Mouse (Mus musculus) ovary, adult 2 months (tissue): ENCODE data around the gene Dcaf11. TPM values are rescaled to one million over a fixed set of nuclear protein-coding genes. Genes with fewer than 3 reads are reported as not detected.

Experiments used
- polyA plus RNA-seq: library from polyadenylated mRNA; depleted of rRNA; stranded (reverse); fragments of >200 nt; gene quantifications from 2 replicates; pipeline ENCODE4 v1.2.3, GENCODE M21; 2012; rRNA removed

Dcaf11 gene
- 107 and 112 TPM in 2 replicates for polyA plus RNA-seq

DNA sequence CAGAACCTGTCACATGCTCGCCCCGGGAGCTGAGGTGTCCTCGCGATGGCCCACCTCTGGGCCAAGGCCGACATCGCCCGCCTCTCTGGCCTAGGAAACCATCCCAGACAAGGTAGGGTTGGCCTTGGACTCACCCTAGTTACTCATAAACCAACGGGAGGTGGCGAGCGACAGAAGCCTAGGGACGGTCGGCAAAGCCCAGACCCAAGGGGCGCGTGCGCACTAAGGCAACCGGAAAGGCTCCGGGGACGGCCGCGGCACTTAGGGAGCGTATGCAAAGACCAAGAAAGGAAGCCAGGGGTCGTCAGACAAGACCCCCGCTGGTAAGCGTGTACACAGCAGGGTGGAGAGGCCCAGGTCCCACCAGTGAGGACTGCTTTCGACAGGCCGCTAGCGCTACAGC lies at the start of gene Dcaf11:
Gene Dcaf11, plus strand, starts transcription at position 208 of the 403 bp plus-strand sequence.

DNA sequence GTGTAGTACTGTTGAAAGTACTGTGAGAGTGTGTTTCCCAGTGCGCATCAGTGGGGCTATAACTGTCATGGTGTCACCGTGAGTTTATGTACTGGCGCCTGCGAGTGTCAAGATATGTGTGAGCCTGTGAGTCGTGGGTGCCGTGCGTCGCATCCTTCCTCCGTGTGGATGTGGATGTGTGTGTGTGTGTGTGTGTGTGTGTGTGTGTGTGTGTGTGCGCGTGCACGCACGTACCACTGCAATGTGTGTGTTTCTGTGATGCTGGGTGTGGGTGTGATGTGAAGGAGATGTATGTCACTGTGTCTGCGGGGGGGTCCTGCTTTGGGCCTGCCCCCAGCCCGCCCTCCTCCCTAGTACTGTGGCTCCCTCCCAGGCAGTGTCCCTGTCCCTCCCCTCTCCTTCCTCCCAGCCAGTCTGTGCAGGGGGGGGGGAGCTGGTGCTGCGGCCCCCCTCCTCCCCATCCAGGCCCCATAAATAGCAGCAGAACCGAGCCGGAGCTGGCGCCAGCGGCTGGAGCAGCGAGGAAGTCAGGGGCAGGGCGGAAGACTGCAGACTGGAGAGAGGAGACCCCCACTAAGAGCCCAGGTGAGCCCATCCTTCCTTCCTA lies 49.6 kb upstream of the Dcaf11 start, which contains the start of gene Cpne6:
Gene Cpne6, plus strand, starts transcription at position 321 of the 607 bp plus-strand sequence.

GRCm38 (mm10) chr14:55524785-55525184 lies 35.0 kb upstream of the Dcaf11 start, which contains the start of gene Nrl:
Gene Nrl (minus strand): TSS chr14:55524981.

GRCm38 (mm10) chr14:55540067-55540786 lies 19.6 kb upstream of the Dcaf11 start, which contains the start of gene Pck2:
Gene Pck2 (plus strand): TSS chr14:55540266.

DNA sequence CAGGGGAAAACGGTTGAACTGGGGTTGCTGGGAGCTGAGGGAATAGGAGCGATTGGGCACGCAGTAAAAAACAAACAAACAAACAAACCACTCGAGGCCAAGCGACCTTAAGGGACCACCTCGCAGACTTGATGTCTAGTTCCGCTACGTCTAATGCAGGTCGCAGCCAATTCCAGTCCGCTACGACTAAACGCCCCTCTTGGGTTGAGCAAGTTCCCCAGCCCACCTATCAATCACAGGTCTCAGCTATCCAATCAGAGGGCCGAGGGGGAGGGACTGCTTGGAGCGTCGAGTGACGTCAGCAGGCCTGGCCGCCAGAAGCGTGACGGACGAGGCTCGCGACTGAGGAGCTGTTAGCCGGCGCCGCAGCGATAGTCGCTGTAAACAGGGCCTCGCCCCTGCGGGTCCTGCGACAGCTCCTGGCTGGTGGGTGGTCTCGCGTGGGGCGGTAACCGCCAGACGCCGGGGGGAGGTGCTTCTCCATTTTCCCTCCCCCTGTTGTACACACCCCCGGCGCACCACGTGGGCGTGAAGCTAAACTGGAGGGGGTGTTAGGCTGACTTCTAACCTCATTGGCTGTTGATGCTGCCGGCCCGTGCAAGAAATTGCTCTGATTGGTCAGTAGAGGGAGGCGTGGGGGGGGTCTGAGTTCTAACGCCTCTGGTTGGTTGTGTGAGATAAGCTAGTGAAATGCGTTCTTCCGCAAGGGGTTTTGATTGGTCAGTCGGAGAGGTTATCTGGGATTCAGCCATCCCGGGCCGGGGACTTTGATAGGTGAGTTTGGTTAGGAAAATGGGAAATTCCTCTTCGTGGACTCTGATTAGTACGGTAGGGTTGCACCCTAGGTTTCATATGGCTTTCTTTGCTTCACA lies 632 bp downstream of the Dcaf11 start, which contains the start of gene A730061H03Rik:
Gene A730061H03Rik, minus strand, starts transcription at position 205 of the 872 bp plus-strand sequence.

GRCm38 (mm10) chr14:55575302-55575701 lies 15.5 kb downstream of the Dcaf11 start, which contains the start of gene Fitm1:
Gene Fitm1 (plus strand): TSS chr14:55575617.

DNA sequence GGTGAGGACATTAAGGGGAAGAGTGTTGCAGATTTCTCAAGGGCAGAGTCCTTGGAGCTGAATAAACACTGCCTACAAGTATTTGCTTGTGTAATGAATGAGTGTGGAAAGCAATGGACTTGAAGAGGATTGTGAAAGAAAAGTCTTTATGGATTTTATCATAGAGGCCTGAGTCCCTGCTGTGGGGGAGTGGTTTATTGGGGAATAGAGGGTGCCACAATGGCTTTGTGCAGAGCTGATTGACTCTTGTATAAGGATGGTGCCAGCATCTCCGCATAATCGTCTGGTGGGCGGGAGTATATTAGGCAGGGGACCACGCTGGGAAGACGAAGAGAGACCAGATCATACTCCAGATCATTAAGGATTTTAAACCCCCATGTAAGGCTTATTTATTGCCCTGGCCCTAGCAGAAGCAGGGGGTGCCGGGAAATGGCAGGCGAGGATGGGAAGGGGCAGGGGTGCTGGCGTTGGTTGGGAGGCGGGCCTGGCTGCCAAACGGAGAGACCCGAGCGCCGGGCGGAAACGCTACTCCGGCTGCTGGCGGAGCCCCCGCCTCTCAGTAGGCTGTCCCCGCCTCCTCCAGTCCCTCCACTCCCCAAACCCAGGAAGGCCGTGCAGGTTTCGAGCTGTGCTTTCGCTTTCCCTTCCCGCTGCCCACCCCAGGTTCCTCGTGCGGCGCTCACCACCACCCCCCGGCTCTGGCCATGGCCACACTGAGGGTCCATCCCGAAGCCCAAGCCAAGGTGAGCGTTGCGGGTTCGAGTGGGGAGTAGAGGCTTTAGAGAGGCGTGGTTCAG lies 18.3 kb downstream of the Dcaf11 start, which contains the start of gene Psme1:
Gene Psme1, plus strand, starts transcription at position 253 of the 797 bp plus-strand sequence.

GRCm38 (mm10) chr14:55584702-55585565 lies 25.1 kb downstream of the Dcaf11 start, which contains the start of gene Emc9:
Gene Emc9 (minus strand): TSS chr14:55585302.

DNA sequence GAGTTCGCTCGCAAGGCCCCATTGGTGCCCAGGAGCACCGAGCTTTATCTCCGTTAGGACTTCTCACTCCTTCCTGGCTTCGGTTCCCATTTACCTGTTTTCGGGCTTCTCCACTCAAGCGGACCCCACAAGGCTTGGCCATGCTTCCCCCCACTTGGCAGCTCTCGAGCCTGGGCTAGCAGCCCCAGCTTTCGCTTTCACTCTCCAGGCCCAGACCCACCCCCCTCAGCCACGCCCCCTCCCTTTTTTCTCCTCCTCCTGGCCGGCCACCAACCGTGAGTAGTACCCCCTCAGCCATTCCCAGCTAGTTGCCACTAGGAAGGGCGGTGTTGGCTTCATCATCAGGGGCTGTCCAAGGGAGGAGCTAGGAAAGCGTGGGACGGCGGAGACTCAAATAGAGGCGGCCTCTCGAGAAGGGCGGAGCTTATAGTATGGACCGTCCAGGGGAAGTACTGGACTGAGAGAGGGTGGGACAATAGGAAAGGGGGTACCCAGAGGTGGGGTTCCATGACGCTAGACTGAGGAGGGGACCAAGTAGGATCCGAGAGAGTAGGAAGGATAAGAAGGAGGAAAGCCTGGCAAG lies 31.0 kb downstream of the Dcaf11 start, which contains the start of gene Psme2:
Gene Psme2, minus strand, starts transcription at position 366 of the 583 bp plus-strand sequence.

DNA sequence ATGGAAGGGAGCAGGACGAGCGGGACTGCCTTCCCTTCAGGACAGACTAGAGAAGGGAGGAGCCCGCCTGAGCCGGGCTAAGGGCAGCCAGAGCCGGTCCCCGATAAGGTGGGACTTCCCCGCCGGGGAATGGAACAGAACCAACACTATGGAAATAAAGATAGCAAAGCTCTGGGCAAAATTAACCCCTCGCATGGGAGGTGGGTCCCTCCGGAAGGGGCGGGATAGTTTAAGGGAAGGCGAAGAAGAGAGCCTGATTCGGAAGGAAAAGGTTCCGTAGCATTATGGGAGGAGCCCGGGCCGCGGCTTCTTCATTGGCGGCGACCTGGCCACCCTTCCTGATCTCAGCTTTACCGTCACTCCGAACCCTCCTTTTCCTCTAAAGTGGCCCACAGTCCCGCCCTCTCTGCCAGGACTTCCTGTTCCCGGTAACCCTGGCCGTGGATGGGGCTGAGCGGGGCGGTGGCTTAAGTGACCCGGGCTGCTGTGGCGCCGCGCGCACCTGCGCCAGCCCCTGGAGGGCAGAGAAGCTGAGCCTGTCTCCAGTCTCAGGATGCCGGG lies 31.6 kb downstream of the Dcaf11 start, which contains the start of gene Rnf31:
Gene Rnf31, plus strand, starts transcription at position 378 of the 561 bp plus-strand sequence.

GRCm38 (mm10) chr14:55603271-55603632 lies 43.4 kb downstream of the Dcaf11 start, which contains the start of gene Irf9:
Gene Irf9 (plus strand): TSS chr14:55603571.

GRCm38 (mm10) chr14:55617822-55618221 lies 58.0 kb downstream of the Dcaf11 start, which contains the start of gene Rec8:
Gene Rec8 (plus strand): TSS chr14:55618037.

Other genes with a start within 250 kb of the Dcaf11 start
- gene Dhrs4, start 81.2 kb upstream of the Dcaf11 start, polyA plus RNA-seq, result 33.2 and 44.9 TPM in 2 replicates
- gene Carmil3, start 69.4 kb upstream of the Dcaf11 start, polyA plus RNA-seq, result 30.9 and 45.4 TPM in 2 replicates
- 0.11 and 0.29 TPM in 2 replicates for gene Cpne6, start 49.6 kb upstream of the Dcaf11 start, polyA plus RNA-seq
- gene Nrl, start 35.0 kb upstream of the Dcaf11 start, polyA plus RNA-seq, result 0.25 and 0.51 TPM in 2 replicates
- gene Pck2, start 19.7 kb upstream of the Dcaf11 start, polyA plus RNA-seq, result 114 and 117 TPM in 2 replicates
- 1.3 and 2.9 TPM in 2 replicates for gene A730061H03Rik, start 400 bp downstream of the Dcaf11 start, polyA plus RNA-seq
- gene Fitm1, start 15.6 kb downstream of the Dcaf11 start, polyA plus RNA-seq, result 1.9 and 2.0 TPM in 2 replicates
- 58.3 and 96.0 TPM in 2 replicates for gene Psme1, start 18.1 kb downstream of the Dcaf11 start, polyA plus RNA-seq
- 19.9 and 28.3 TPM in 2 replicates for gene Emc9, start 25.3 kb downstream of the Dcaf11 start, polyA plus RNA-seq
- gene Psme2, start 31.1 kb downstream of the Dcaf11 start, polyA plus RNA-seq, result 46.8 and 51.0 TPM in 2 replicates
- gene Rnf31, start 31.7 kb downstream of the Dcaf11 start, polyA plus RNA-seq, result 42.3 and 49.7 TPM in 2 replicates
- 65.1 and 79.5 TPM in 2 replicates for gene Irf9, start 43.6 kb downstream of the Dcaf11 start, polyA plus RNA-seq
- 6.2 and 9.8 TPM in 2 replicates for gene Rec8, start 58.0 kb downstream of the Dcaf11 start, polyA plus RNA-seq
- 164 and 192 TPM in 2 replicates for gene Ipo4, start 76.0 kb downstream of the Dcaf11 start, polyA plus RNA-seq
- 26.7 and 33.9 TPM in 2 replicates for gene Gm49378, start 77.9 kb downstream of the Dcaf11 start, polyA plus RNA-seq
- 122 and 137 TPM in 2 replicates for gene Tm9sf1, start 83.8 kb downstream of the Dcaf11 start, polyA plus RNA-seq
- 0.90 and 1.4 TPM in 2 replicates for gene Tssk4, start 90.2 kb downstream of the Dcaf11 start, polyA plus RNA-seq
- 16.1 and 21.4 TPM in 2 replicates for gene Mdp1, start 100.5 kb downstream of the Dcaf11 start, polyA plus RNA-seq
- 13.6 and 17.9 TPM in 2 replicates for gene Gmpr2, start 111.9 kb downstream of the Dcaf11 start, polyA plus RNA-seq
- 199 and 293 TPM in 2 replicates for gene Nedd8, start 112.1 kb downstream of the Dcaf11 start, polyA plus RNA-seq
- 10.7 and 14.9 TPM in 2 replicates for gene Tinf2, start 121.8 kb downstream of the Dcaf11 start, polyA plus RNA-seq
- 1.5 and 1.9 TPM in 2 replicates for gene Tgm1, start 153.9 kb downstream of the Dcaf11 start, polyA plus RNA-seq
- gene Rabggta, start 162.3 kb downstream of the Dcaf11 start, polyA plus RNA-seq, result 47.9 and 58.1 TPM in 2 replicates
- gene Dhrs1, start 185.7 kb downstream of the Dcaf11 start, polyA plus RNA-seq, result 42.0 and 65.0 TPM in 2 replicates
- 14.0 and 19.1 TPM in 2 replicates for gene Nop9, start 185.7 kb downstream of the Dcaf11 start, polyA plus RNA-seq
- gene Cideb, start 198.5 kb downstream of the Dcaf11 start, polyA plus RNA-seq, result 1.9 TPM in 2 replicates
- gene Ltb4r2, start 201.4 kb downstream of the Dcaf11 start, polyA plus RNA-seq, result 0.84 and 1.5 TPM in 2 replicates
- 2.2 and 2.8 TPM in 2 replicates for gene Ltb4r1, start 206.0 kb downstream of the Dcaf11 start, polyA plus RNA-seq
- 16.8 and 28.3 TPM in 2 replicates for gene Adcy4, start 224.1 kb downstream of the Dcaf11 start, polyA plus RNA-seq
- 9.8 and 12.0 TPM in 2 replicates for gene Ripk3, start 228.9 kb downstream of the Dcaf11 start, polyA plus RNA-seq